Mouse (Mus musculus) cerebellum, postnatal 4 days (tissue): ENCODE data around the gene Olfr1189.
"Not testable (repeated sequence)": the region's sequence is repeated elsewhere in the genome, so short reads cannot be mapped to it uniquely, and the experiment has no call there.

Experiments used
- DNase-seq, 2 experiments: peaks; one replicate each; pipeline ENCODE4 v3.0.0; 2022; ENCODE audit warnings: low spot score in 2 of 2, mixed read lengths in 1 of 2

Olfr1189 gene

GRCm38 (mm10) chr2:88586154-88586553, at the start of gene Olfr1189:
Gene Olfr1189 (plus strand): TSS chr2:88586454.
- DNase-seq = no peak

- DNase-seq = no peak
These were observed 29.6 kb upstream of the Olfr1189 start, which contains the start of gene Olfr1188 for GRCm38 (mm10) chr2:88556635-88557034. Gene Olfr1188 (plus strand): TSS chr2:88556935.

- DNase-seq = not testable (repeated sequence)
These were observed 13.6 kb upstream of the Olfr1189 start for GRCm38 (mm10) chr2:88572696-88573095.

- not testable (repeated sequence) for DNase-seq
These were observed 54.0 kb downstream of the Olfr1189 start, which contains the start of gene Olfr1191-ps1 for GRCm38 (mm10) chr2:88640242-88640641. Gene Olfr1191-ps1 (plus strand): TSS chr2:88640542.
